Mouse (Mus musculus): ENCODE measurements around the gene Hsd11b1.

DNA sequence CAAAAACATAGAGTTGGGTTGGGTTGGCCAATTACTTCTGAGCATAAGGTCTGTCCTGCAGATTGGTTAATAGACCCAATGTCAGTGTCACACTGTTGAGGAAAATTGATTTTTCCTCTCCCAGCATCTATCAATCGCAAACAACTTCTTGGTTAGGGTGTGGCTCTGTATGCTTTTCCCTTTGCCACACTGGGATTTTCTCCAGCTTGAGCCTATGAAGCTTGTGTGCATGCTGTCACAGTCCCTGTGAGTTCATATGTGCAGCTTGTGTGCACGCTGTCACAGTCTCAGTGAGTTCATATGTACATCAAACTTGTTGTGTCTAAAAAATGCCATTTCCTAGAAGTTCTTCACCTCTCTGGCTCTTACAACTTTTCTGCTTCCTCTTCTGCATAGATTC, 43.0 kb upstream of the Hsd11b1 start:
- no peak for TF ChIP-seq POLR2A (IDR thresholded peaks at IDR 0.05; ENCODE audit: extremely low read depth, insufficient read depth, low read length)
- no peak for TF ChIP-seq CTCF (IDR thresholded peaks at IDR 0.05; ENCODE audit: low read depth, low read length)

Data from liver, adult 2 months (tissue).